Mouse (Mus musculus): Measurements from ENCODE around the gene Whamm. TPM values are rescaled to one million over a fixed set of nuclear protein-coding genes. Genes with fewer than 3 reads are reported as not detected.

Gene Whamm
- polyA plus RNA-seq, 1 experiment from 2014 or later = 8.1 TPM

GRCm38 (mm10) chr7:81538070-81538675 lies 32.9 kb upstream of the Whamm start:
- H3K9ac ChIP-seq (replicated peaks; ENCODE audit: low read depth) = no peak overlapping the region
- peak; percentile 33 for DNase-seq (ENCODE audit: low spot score)
- H3K4me1 ChIP-seq (ENCODE audit: insufficient read depth, low read depth, low read length) = no peaks in the 10 kb centered on the region
- peaks cover 9% of the 10 kb centered on the region for H3K36me3 ChIP-seq (ENCODE audit: insufficient read depth, low read length)
- H3K4me3 ChIP-seq (ENCODE audit: low read depth, low read length) = no peak overlapping the region
- ATAC-seq = no peak
- no peaks in the 10 kb centered on the region for H3K9me3 ChIP-seq (ENCODE audit: low read length)
- H3K4me2 ChIP-seq (replicated peaks; ENCODE audit: low read depth, low read length) = no peak overlapping the region
- no peak overlapping the region for H3K27ac ChIP-seq (ENCODE audit: low read length)
- no peak for TF ChIP-seq CTCF (IDR thresholded peaks at IDR 0.05)
- no peak for TF ChIP-seq EP300 (IDR thresholded peaks at IDR 0.05)
- WGBS = 75% methylated on average over 2 of the region's 2 CpGs
- no peaks in the 10 kb centered on the region for H3K27me3 ChIP-seq (replicated peaks; ENCODE audit: insufficient read depth, low read length)

- H3K4me1 ChIP-seq (ENCODE audit: insufficient read depth, low read depth, low read length) = no peaks in the 10 kb centered on the region
- WGBS = 29% methylated on average over 2 of the region's 2 CpGs
- no peaks in the 10 kb centered on the region for H3K27me3 ChIP-seq (replicated peaks; ENCODE audit: insufficient read depth, low read length)
- no peak overlapping the region for H3K9ac ChIP-seq (replicated peaks; ENCODE audit: low read depth)
- H3K4me3 ChIP-seq (ENCODE audit: low read depth, low read length) = no peak overlapping the region
- H3K27ac ChIP-seq (ENCODE audit: low read length) = no peak overlapping the region
- DNase-seq (ENCODE audit: low spot score) (no peak), ATAC-seq (no peak)
- no peak for TF ChIP-seq CTCF (IDR thresholded peaks at IDR 0.05)
- no peak for TF ChIP-seq EP300 (IDR thresholded peaks at IDR 0.05)
- no peak overlapping the region for H3K4me2 ChIP-seq (replicated peaks; ENCODE audit: low read depth, low read length)
- H3K36me3 ChIP-seq (ENCODE audit: insufficient read depth, low read length) = 0 out of 2 replicates have a peak, but pooled peaks cover under 1% of the 10 kb centered on the region
- H3K9me3 ChIP-seq (ENCODE audit: low read length) = no peaks in the 10 kb centered on the region
Observed at GRCm38 (mm10) chr7:81539565-81539964, 31.5 kb upstream of the Whamm start.

DNA sequence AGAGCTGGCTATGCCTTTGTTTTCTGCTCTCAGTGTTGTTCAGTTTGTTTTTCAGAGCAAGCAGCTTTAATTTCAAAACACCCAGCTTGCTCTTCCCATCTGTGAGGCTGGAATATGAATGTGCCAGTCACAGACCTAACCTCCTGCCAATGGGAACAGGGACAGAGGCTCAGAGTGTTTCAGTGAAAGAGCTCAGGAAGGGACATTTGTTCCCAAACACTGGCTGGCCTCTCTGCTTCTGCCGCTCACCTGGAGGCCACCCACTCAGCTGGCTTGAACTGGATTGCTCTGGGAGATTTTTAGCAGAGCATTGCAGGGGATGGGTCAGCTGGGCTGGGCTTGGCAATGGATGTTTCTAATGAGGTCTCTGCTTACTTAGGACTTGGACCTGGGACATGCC lies 30.1 kb upstream of the Whamm start:
- no peaks in the 10 kb centered on the region for H3K9me3 ChIP-seq (ENCODE audit: low read length)
- no peak overlapping the region for H3K27ac ChIP-seq (ENCODE audit: low read length)
- WGBS = 52% methylated on average over 1 of the region's 1 CpGs
- H3K4me2 ChIP-seq (replicated peaks; ENCODE audit: low read depth, low read length) = no peak overlapping the region
- TF ChIP-seq CTCF (IDR thresholded peaks at IDR 0.05) (no peak), EP300 (IDR thresholded peaks at IDR 0.05) (no peak)
- H3K4me1 ChIP-seq (ENCODE audit: insufficient read depth, low read depth, low read length) = no peaks in the 10 kb centered on the region
- no peaks in the 10 kb centered on the region for H3K36me3 ChIP-seq (ENCODE audit: insufficient read depth, low read length)
- no peak for DNase-seq (ENCODE audit: low spot score)
- ATAC-seq = no peak
- H3K4me3 ChIP-seq (ENCODE audit: low read depth, low read length) = no peak overlapping the region
- no peak overlapping the region for H3K9ac ChIP-seq (replicated peaks; ENCODE audit: low read depth)
- H3K27me3 ChIP-seq (replicated peaks; ENCODE audit: insufficient read depth, low read length) = no peaks in the 10 kb centered on the region

GRCm38 (mm10) chr7:81541924-81542524 lies 29.0 kb upstream of the Whamm start:
- Histone ChIP-seq H3K9me3 (ENCODE audit: low read length) (no peaks in the 10 kb centered on the region), H3K27ac (ENCODE audit: low read length) (no peak overlapping the region), H3K4me3 (ENCODE audit: low read depth, low read length) (no peak overlapping the region), H3K9ac (replicated peaks; ENCODE audit: low read depth) (no peak overlapping the region), H3K27me3 (replicated peaks; ENCODE audit: insufficient read depth, low read length) (no peaks in the 10 kb centered on the region), H3K36me3 (ENCODE audit: insufficient read depth, low read length) (no peaks in the 10 kb centered on the region), H3K4me2 (replicated peaks; ENCODE audit: low read depth, low read length) (no peak overlapping the region), H3K4me1 (ENCODE audit: insufficient read depth, low read depth, low read length) (no peaks in the 10 kb centered on the region)
- 82% methylated on average over 7 of the region's 7 CpGs for WGBS
- no peak for DNase-seq (ENCODE audit: low spot score)
- TF ChIP-seq EP300 (IDR thresholded peaks at IDR 0.05) = no peak
- ATAC-seq = no peak

DNA sequence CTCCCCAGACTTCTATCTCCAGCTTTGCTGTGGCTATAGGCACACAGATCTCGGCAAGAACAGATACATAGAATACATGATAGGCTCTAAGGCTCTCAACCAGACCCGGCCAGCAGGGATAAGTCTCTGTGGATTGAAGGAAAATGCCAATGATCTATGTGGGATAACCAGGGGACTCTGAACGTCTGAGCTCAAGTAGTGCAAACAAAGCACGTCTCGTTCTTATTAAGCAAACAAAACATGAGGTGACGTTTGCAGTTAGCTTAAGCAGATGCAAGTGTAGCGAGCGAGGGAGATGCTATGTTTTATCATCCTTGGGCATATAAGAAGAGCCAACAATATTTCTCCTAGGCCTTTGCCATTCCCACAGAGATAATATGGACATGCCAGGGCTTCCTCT lies 28.1 kb upstream of the Whamm start:
- Histone ChIP-seq H3K9me3 (ENCODE audit: low read length) (no peaks in the 10 kb centered on the region), H3K4me3 (ENCODE audit: low read depth, low read length) (no peak overlapping the region), H3K27me3 (replicated peaks; ENCODE audit: insufficient read depth, low read length) (no peaks in the 10 kb centered on the region), H3K36me3 (ENCODE audit: insufficient read depth, low read length) (no peaks in the 10 kb centered on the region), H3K4me1 (ENCODE audit: insufficient read depth, low read depth, low read length) (no peaks in the 10 kb centered on the region), H3K4me2 (replicated peaks; ENCODE audit: low read depth, low read length) (no peak overlapping the region), H3K9ac (replicated peaks; ENCODE audit: low read depth) (no peak overlapping the region), H3K27ac (ENCODE audit: low read length) (no peak overlapping the region)
- TF ChIP-seq EP300 (IDR thresholded peaks at IDR 0.05) (no peak), CTCF (IDR thresholded peaks at IDR 0.05) (no peak)
- DNase-seq (ENCODE audit: low spot score) (no peak), ATAC-seq (no peak)
- WGBS = 52% methylated on average over 8 of the region's 8 CpGs

GRCm38 (mm10) chr7:81548864-81549263 lies 22.2 kb upstream of the Whamm start:
- Histone ChIP-seq H3K36me3 (ENCODE audit: insufficient read depth, low read length) (no peaks in the 10 kb centered on the region), H3K4me1 (ENCODE audit: insufficient read depth, low read depth, low read length) (no peaks in the 10 kb centered on the region), H3K4me3 (ENCODE audit: low read depth, low read length) (no peak overlapping the region), H3K27ac (ENCODE audit: low read length) (no peak overlapping the region), H3K27me3 (replicated peaks; ENCODE audit: insufficient read depth, low read length) (no peaks in the 10 kb centered on the region), H3K9me3 (ENCODE audit: low read length) (no peaks in the 10 kb centered on the region), H3K9ac (replicated peaks; ENCODE audit: low read depth) (no peak overlapping the region), H3K4me2 (replicated peaks; ENCODE audit: low read depth, low read length) (no peak overlapping the region)
- no peak for DNase-seq (ENCODE audit: low spot score)
- ATAC-seq = no peak
- 59% methylated on average over 11 of the region's 11 CpGs for WGBS
- no peak for TF ChIP-seq CTCF (IDR thresholded peaks at IDR 0.05)
- TF ChIP-seq EP300 (IDR thresholded peaks at IDR 0.05) = no peak

Data from lung, postnatal 0 days (tissue).